Mouse (Mus musculus) heart, embryonic 11.5 days (tissue): ENCODE results near the gene Mmp25. TPM values are rescaled to one million over a fixed set of nuclear protein-coding genes. Genes with fewer than 3 reads are reported as not detected.

Experiments used
- ATAC-seq: fragments of 200-750 bp; cut with Nextera tagmentation; replicated peaks from 2 replicates; pipeline ENCODE4 v1.8.0; 2017; ENCODE audit warnings: moderate library complexity; ENCODE audit not compliant: insufficient number of reproducible peaks, low FRiP score, low TSS enrichment
- H3K27ac ChIP-seq: fragments of 300-500 bp; sonication (generic); 2 replicates; pipeline ENCODE4 v1.5.1; 2014; ENCODE audit warnings: mild to moderate bottlenecking, low read depth, low read length
- H3K27me3 ChIP-seq: fragments of 300-500 bp; sonication (generic); 2 replicates; pipeline ENCODE4 v1.6.1; 2014; ENCODE audit warnings: mild to moderate bottlenecking, low read length, mixed read lengths; ENCODE audit not compliant: control insufficient read depth, insufficient read depth
- H3K36me3 ChIP-seq: fragments of 300-500 bp; sonication (generic); 2 replicates; pipeline ENCODE4 v1.6.1; 2014; ENCODE audit warnings: mild to moderate bottlenecking, low read length, moderate library complexity, mixed read lengths; ENCODE audit not compliant: control insufficient read depth, insufficient read depth
- H3K4me1 ChIP-seq: fragments of 300-500 bp; sonication (generic); 2 replicates; pipeline ENCODE4 v1.6.1; 2014; ENCODE audit warnings: low read length; ENCODE audit not compliant: control insufficient read depth, insufficient read depth
- H3K4me2 ChIP-seq: fragments of 300-500 bp; sonication (generic); 2 replicates; pipeline ENCODE4 v1.6.1; 2014; ENCODE audit warnings: mild to moderate bottlenecking, moderate library complexity
- H3K4me3 ChIP-seq: fragments of 300-500 bp; sonication (generic); 2 replicates; pipeline ENCODE4 v1.5.1; 2014; ENCODE audit warnings: low read depth, low read length
- H3K9ac ChIP-seq: fragments of 300-500 bp; sonication (generic); 2 replicates; pipeline ENCODE4 v1.6.1; 2014; ENCODE audit warnings: mild to moderate bottlenecking, low read depth, low read length, moderate library complexity
- H3K9me3 ChIP-seq: fragments of 300-500 bp; sonication (generic); replicated peaks from 2 replicates; pipeline ENCODE4 v1.6.1; 2016; ENCODE audit warnings: low read length; ENCODE audit not compliant: control insufficient read depth
- WGBS: fragments of 180-500 bp; shearing (Covaris S2); extraction: QIAGEN DNeasy Blood & Tissue Kit; methylation state at CpG from one replicate; pipeline ENCODE4 v1.1.7; 2014; ENCODE audit not compliant: insufficient replicate concordance; 5-methylcytosine and 5-hydroxymethylcytosine counted together
- polyA plus RNA-seq: library from polyadenylated mRNA; unstranded; fragments of >200 nt; fragmentation: Nextera tagmentation; extraction: Ambion mirVana; gene quantifications from 2 replicates; pipeline ENCODE4 v1.2.1, GENCODE M21; 2014

Mmp25 gene
- polyA plus RNA-seq, 1 experiment from 2014 or later: 0.07 TPM

DNA sequence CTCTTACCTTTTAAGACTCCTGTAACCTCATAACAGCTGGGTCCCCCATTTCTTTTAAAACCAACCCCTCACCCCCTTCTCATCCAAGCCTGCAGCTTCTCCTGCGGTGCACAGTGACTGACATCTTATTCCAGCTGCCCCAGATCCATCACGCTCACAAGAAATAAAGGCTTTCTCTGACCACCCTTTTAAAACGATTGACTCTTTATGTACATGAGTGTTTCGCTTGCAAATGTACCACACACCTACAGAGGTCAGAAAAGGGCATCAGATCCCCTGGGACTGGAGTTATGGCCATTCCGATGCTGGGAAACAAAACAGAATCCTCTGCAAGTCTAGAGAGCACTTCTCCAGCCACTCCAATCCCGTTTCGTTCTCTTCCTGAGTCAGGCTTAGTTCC is 17.3 kb downstream of the Mmp25 start:
- Histone ChIP-seq H3K9ac (no peak overlapping the region), H3K4me1 (no peaks in the 10 kb centered on the region), H3K9me3 (no peaks in the 10 kb centered on the region), H3K27ac (no peak overlapping the region), H3K4me3 (no peak overlapping the region), H3K27me3 (peaks cover 2% of the 10 kb centered on the region; the same call in 1 of the 2 replicates), H3K4me2 (no peak overlapping the region), H3K36me3 (no peaks in the 10 kb centered on the region)
- no peak for ATAC-seq
- WGBS: 29% methylated on average over 7 of the region's 7 CpGs

DNA sequence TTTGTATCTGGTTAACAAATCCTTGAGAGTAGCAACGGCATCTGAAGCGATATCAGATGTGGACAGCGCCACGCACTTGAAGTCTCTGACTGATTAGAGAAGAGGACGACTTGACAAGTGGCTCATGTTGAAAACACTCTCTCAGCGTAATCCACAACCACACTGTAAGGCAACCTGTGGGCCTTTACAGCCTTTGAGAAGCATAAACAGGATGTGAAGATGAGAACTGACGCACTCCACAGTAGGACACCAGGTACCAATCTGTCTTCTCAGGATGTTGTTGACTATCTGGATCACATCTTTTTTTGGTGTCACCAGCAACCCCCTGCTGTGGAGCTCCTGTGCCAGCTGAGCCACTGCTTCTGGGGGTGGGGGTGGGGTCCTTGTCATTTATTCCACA is 24.7 kb downstream of the Mmp25 start:
- 47% methylated on average over 7 of the region's 7 CpGs for WGBS
- no peaks in the 10 kb centered on the region for H3K9me3 ChIP-seq
- no peak overlapping the region for H3K27ac ChIP-seq
- no peaks in the 10 kb centered on the region for H3K36me3 ChIP-seq
- peaks cover 11% of the 10 kb centered on the region for H3K27me3 ChIP-seq
- no peak overlapping the region for H3K4me2 ChIP-seq
- ATAC-seq: no peak
- H3K4me3 ChIP-seq: no peak overlapping the region
- no peak overlapping the region for H3K9ac ChIP-seq
- no peaks in the 10 kb centered on the region for H3K4me1 ChIP-seq

DNA sequence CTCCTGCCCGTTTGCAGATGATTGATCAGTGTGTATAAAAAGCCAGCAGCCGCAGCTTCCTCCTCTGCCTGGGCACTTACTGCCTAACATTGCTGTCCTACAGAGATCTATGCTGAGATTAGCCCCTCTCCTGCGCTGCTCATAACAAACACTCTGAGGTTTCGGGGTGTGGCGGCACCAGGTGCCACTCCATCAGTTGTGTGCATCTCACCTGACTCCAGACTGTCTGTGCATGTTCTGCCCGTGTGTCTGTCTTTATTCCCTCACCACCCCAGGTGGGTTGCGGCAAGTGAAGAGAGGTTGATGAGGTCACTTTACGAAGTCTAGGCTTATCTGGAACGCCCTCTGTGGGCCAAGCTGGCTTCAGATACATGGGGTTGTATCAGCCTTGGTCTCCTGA is 28.0 kb downstream of the Mmp25 start:
- no peak overlapping the region for H3K4me3 ChIP-seq

DNA sequence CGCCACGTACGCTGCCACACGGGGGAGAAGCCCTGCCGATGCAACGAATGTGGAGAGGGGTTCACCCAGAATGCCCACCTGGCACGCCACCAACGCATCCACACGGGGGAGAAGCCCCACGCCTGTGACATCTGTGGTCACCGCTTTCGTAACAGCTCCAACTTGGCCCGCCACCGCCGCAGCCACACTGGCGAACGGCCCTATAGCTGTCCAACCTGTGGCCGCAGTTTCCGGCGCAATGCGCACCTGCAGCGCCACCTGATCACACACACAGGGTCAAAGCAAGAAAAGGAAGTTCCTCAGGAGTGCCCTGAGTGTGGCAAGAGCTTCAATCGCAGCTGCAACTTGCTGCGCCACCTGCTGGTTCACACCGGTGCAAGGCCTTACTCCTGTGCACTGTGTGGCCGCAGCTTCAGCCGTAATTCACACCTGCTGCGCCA is 34.7 kb downstream of the Mmp25 start:
- 75% methylated on average over 28 of the region's 28 CpGs for WGBS
- no peak overlapping the region for H3K4me3 ChIP-seq
- H3K4me1 ChIP-seq: no peaks in the 10 kb centered on the region
- no peak overlapping the region for H3K4me2 ChIP-seq
- H3K27ac ChIP-seq: no peak overlapping the region
- H3K9ac ChIP-seq: no peak overlapping the region
- H3K36me3 ChIP-seq: no peaks in the 10 kb centered on the region
- ATAC-seq: no peak
- H3K9me3 ChIP-seq: no peaks in the 10 kb centered on the region
- H3K27me3 ChIP-seq: no peaks in the 10 kb centered on the region

More for the DNA sequence above, 28.0 kb downstream of the Mmp25 start:
- no peaks in the 10 kb centered on the region for H3K9me3 ChIP-seq
- WGBS: 49% methylated on average over 9 of the region's 9 CpGs
- no peak overlapping the region for H3K27ac ChIP-seq
- H3K27me3 ChIP-seq: peaks cover 11% of the 10 kb centered on the region
- no peaks in the 10 kb centered on the region for H3K36me3 ChIP-seq
- H3K4me2 ChIP-seq: no peak overlapping the region
- H3K4me1 ChIP-seq: no peaks in the 10 kb centered on the region
- ATAC-seq: no peak
- H3K9ac ChIP-seq: no peak overlapping the region

DNA sequence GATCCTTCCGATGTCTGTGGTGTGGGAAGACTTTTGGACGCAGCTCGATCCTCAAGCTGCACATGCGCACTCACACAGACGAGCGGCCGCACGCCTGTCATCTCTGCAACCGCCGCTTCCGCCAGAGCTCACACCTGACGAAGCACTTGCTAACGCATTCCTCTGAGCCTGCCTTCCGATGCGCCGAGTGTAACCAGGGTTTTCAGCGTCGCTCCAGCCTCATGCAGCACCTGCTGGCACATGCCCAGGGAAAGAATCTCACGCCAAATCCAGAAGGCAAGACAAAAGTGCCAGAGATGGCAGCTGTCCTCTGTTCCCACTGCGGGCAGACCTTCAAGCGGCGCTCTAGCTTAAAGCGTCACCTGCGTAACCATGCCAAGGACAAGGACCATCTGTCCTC is 35.5 kb downstream of the Mmp25 start:
- H3K9me3 ChIP-seq: no peaks in the 10 kb centered on the region
- no peaks in the 10 kb centered on the region for H3K36me3 ChIP-seq
- no peak overlapping the region for H3K27ac ChIP-seq
- no peak overlapping the region for H3K4me3 ChIP-seq
- WGBS: 91% methylated on average over 24 of the region's 24 CpGs
- no peak overlapping the region for H3K9ac ChIP-seq
- no peak for ATAC-seq
- H3K4me1 ChIP-seq: no peaks in the 10 kb centered on the region
- H3K4me2 ChIP-seq: no peak overlapping the region
- no peaks in the 10 kb centered on the region for H3K27me3 ChIP-seq

DNA sequence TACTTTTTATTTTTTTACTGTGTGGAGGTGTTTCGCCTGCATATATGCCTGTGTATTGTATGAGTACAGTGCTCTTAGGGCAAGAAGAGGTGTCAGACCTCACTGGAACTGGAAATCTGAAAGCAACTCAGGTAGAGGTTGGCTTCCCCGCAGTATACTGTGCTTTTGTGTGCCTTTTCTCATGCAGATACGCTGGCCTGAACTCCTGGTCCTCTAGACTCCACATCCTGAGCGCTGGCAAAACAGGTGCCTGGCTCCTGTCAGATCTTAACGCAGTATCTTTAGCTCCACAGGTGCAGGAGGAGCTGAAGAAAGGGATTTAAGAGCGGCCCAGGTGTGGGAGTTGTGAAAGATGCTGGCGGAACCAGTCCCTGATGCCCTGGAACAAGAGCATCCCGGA is 39.9 kb downstream of the Mmp25 start:
- Histone ChIP-seq H3K27me3 (no peaks in the 10 kb centered on the region), H3K4me2 (no peak overlapping the region), H3K4me1 (no peaks in the 10 kb centered on the region), H3K9me3 (no peaks in the 10 kb centered on the region), H3K27ac (no peak overlapping the region), H3K4me3 (no peak overlapping the region), H3K9ac (no peak overlapping the region), H3K36me3 (no peaks in the 10 kb centered on the region)
- 76% methylated on average over 8 of the region's 8 CpGs for WGBS
- no peak for ATAC-seq

DNA sequence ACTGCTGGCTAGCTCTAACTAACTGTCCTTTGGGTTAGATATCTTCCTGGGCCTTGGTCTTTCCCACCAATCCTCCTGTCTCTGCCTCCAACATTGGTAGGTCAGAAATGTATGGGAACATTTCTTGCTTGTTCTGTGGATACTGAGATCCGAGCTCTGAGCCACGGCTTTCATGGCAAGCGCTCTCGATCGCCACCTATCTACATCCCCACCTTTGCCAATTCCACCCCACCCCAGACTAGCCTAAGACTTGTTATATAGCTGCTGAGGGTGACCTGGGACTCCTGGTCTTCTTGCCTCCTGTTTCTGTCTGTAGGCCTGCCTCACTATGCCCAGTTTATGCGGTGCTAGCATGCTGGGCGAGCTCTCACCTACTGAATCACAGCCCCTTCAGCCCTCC is 40.7 kb downstream of the Mmp25 start:
- H3K9me3 ChIP-seq: no peaks in the 10 kb centered on the region
- H3K36me3 ChIP-seq: no peaks in the 10 kb centered on the region
- no peaks in the 10 kb centered on the region for H3K27me3 ChIP-seq
- no peak overlapping the region for H3K4me2 ChIP-seq
- 62% methylated on average over 7 of the region's 7 CpGs for WGBS
- no peak overlapping the region for H3K4me3 ChIP-seq
- H3K9ac ChIP-seq: no peak overlapping the region
- H3K27ac ChIP-seq: no peak overlapping the region
- peaks cover 6% of the 10 kb centered on the region; the same call in 1 of the 2 replicates for H3K4me1 ChIP-seq
- ATAC-seq: no peak

DNA sequence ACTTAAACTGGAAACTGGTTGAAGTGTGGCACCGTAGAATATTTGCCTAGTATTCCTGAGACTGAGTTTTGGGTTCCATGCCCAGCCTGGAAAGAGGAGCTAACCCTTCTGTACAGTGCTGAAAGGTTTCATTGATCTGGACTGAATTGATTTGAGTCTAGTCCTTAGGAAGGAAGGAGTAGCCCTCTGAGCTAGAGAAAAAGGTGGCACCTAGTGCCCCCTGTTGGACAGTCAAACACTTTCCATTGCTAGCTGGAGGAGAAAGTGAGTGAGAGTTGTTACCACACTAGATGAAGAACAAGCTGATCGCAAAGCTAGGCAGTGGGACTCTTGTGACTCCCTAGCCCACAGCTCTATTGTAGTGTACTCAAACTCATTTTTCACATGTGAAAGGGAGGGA is 41.5 kb downstream of the Mmp25 start:
- Histone ChIP-seq H3K4me2 (no peak overlapping the region), H3K27me3 (no peaks in the 10 kb centered on the region), H3K4me3 (no peak overlapping the region), H3K4me1 (peaks cover 6% of the 10 kb centered on the region; the same call in 1 of the 2 replicates), H3K9me3 (no peaks in the 10 kb centered on the region), H3K27ac (no peak overlapping the region), H3K36me3 (no peaks in the 10 kb centered on the region), H3K9ac (no peak overlapping the region)
- ATAC-seq: no peak
- WGBS: 46% methylated on average over 2 of the region's 2 CpGs

DNA sequence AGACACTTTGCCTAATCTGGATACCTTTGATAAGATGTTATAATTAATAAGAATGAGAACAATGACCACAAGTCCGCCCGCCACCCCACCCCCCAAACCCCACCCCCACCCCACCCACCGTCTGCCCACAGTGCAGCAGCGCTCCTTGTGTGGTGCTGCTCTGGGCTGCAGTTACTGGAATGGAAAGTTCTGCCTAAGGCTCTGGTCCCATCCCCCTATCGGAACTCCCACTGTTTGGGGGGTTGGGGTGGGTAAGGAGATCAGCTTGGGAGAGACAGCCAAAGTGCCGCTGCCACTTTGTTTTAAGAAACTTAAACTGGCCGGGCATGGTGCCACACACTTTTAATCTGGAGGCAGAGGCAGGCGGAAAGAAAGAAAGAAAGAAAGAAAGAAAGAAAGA is 42.0 kb downstream of the Mmp25 start:
- Histone ChIP-seq H3K27ac (no peak overlapping the region), H3K4me3 (no peak overlapping the region), H3K9ac (no peak overlapping the region), H3K4me1 (peaks cover 6% of the 10 kb centered on the region; the same call in 1 of the 2 replicates), H3K36me3 (no peaks in the 10 kb centered on the region), H3K9me3 (no peaks in the 10 kb centered on the region), H3K4me2 (no peak overlapping the region), H3K27me3 (no peaks in the 10 kb centered on the region)
- 26% methylated on average over 8 of the region's 8 CpGs for WGBS
- no peak for ATAC-seq
